Mouse (Mus musculus) ES-CJ7 (cell line): ENCODE data around the gene Pkm.

Experiments used
- DNase-seq: peaks from one replicate; pipeline ENCODE4 v3.0.0; 2011; ENCODE audit warnings: low read depth, low spot score

The Pkm gene

DNA sequence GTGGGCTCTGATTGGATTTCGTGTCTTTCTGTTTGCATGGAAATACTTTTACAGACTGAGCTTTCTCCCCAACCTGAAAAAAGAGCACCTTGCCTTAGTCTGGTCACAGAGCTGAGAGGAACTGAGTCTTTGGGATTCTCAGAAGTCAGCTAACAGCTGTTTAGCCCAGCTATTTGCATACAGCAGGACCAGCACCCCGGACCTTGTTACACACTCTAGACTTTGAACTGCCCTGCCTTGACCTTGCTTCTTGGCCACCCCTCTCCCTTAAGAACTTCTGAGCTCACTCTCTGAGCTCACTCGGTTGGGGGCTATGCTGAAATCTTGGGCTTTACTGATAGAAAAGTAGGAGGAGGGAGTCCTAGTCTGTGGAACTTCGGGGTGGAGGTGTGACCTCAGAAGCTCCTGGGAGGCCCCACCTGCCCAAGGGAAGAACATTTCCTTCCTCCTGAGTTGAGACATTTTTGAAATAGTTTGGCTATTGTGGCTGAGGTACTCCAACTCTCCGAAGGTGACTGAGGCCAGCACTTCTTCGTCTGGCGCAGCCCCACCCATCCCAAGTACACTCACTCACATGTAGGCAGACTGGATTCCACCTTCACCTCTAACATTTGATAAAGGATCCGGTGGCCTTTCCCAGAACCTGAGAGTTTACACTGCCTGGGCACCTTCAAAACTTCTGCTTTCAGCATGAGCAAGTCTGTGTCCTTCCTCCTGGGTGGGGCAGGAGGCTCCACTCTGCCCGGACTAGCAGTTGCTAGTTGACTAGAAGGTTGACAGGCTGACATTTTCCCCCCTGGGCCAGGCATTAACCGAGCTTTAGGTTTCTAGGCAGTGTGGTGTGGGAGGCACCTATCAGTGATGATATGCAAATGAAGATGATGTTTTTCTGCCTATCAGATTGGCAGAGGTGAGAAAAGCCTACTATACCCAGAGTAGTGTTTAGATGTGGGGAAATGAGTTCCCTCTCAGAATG, 51.0 kb downstream of the Pkm start:
- DNase-seq: peak; percentile 55

DNA sequence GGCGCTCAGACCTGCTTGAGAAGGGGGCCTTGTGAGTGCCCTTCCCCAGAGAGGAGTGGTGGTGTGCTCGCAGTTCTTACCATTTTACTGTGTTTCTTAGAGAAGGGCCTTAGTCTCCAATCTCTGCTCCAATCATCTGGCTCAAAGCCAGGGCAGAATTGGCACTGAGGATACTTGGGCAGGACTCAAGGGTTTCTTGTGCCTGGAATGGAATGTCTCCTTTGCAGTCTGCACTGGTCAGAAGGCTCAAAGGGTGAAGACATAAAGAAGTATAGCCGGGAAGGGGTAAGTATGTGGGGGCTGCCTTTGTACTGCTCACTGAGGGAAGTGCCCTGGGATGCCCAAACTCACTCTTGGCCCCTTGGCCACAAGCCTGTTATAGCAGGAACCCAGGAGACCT, 53.1 kb downstream of the Pkm start:
- no peak for DNase-seq

DNA sequence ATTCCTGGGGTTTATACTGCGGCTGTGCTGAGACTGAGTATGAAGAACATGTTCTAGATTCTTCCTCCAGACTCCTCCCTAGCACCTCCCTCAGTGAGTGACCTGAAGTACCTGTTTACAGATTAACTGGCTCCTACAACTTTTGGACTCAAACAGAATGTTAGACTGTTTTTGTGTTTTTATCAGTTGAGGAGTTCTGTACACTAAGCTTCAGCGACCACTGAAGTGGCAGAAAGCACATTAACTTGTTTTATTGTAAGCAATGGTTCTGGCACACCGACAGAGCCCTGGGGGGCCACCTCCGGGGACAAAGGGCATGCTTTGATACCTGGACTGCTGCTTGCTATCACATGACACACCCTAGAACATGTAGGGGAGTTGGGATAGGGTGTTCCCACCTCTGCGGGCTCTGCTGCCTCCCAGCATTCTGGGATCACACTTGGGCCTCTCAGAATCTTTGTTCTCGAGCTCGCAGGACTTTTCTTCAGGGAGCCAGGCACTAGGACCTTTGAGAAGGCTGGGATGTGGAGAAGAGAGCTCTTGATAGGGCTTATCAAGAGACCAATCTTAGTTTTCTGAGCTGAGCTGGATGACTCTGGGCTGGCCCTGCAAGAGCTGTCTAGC, 60.2 kb downstream of the Pkm start:
- no peak for DNase-seq

DNA sequence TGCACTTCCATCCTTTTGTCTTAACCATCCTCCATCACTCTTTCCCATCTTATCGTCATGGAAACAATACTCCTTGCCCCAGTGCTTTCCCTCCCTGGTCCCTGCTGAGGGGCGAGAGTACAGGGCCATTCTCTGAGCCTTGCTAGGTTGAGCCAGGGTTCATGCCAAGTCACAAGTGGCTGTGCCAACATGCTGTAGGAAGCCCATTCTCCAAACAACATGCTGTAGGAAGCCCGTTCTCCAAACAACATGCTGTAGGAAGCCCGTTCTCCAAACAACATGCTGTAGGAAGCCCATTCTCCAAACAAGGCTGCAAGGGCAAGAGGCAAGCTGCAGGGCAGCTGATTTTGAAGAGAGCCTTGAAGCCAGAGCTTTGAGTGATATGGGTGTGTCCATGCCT, 62.1 kb downstream of the Pkm start:
- no peak for DNase-seq

DNA sequence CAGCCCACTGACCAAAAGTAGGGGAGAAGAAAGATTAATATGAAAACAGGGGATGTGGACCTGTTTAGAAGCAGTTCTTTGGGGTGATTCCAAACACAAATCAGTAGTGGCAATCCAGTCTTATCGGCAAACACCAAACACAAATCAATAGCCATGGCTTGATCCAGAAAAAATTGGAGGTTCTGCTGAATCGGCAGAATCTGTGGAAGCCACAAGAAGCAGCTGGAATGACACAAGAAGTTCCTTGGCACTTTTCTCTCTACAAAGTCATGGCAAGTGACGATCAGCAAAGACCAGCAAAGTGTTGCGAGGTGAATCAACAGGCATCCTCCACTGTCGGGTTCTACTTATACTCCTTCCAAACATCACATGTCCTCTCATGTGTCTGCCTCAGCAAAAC, 65.0 kb downstream of the Pkm start:
- DNase-seq: no peak

DNA sequence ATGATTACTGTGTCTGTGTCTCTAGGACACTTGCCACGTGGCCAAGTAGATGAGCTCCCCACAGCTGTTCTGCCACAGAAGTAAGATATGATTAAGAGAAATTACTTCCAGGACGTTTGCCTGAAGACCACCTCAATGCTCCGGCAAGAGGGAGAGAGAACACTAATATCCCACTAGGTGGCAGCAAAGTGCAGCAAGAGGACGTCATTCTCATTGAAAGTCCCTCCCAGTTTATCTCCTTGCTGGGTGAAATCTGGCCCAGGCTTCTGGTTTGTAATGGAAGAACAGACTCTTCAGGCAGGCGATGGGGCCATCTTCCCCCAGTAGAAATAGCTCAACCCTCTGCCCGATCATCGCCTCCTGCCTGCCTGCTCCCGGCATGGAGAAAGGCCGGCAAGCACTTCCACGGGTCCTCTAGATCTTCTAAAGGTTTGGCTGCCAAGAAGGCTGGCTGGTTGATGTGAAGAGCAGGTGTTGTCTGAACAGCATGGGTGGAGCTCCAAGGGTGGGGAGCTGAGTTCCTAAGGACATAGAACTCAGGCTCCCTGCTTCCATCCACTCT, 67.0 kb downstream of the Pkm start:
- DNase-seq: peak; percentile 87

DNA sequence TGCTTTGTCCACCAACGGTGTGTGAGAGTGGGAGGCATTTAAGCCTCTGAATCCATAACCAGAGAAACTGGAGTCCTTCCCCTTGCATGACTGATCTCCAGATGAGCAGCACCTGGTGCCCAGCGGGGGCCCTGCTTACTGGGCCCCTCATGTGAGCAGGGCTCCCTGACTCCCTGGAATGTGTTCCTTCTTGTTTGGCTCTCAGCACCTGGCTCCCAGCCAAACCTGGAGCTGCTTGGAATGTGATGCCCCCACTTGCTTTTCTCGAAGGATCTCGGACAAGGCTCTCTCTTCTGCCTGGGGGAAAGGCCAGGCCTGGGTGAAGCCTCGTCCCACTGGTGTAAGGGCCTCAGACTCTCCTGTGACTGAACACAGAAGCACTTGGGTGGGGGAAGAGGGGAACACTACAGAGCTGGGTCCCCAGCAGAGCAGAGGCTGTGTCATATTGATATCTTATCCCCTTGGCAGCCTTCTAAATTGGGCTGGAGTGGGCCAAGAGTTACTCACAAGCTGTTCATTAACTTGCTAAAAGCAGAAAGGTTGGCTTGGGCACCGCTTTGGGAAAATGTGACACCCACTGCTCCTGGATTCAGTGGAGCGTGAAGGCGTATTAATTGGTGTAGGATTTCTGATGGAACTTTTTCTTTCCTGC, 67.7 kb downstream of the Pkm start:
- DNase-seq: no peak

DNA sequence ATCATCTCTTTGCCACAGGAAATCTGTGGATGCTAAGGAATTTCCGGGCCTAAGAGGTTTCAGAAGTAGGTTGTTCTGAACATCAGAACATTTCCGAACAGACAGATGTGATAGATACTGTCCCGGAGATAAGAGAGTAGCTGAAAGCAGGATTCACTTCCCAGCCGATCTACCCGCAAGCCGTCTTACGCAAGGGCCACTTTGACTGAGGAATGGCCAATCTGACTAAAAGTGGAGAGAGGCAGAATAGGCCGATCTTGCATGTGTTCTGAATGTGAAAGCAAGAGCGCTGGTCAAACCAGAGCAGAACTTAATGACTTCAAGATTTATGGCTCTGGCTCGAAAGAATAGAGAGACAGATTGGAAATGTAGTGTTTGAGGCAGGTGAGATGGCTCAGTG, 69.3 kb downstream of the Pkm start:
- no peak for DNase-seq

DNA sequence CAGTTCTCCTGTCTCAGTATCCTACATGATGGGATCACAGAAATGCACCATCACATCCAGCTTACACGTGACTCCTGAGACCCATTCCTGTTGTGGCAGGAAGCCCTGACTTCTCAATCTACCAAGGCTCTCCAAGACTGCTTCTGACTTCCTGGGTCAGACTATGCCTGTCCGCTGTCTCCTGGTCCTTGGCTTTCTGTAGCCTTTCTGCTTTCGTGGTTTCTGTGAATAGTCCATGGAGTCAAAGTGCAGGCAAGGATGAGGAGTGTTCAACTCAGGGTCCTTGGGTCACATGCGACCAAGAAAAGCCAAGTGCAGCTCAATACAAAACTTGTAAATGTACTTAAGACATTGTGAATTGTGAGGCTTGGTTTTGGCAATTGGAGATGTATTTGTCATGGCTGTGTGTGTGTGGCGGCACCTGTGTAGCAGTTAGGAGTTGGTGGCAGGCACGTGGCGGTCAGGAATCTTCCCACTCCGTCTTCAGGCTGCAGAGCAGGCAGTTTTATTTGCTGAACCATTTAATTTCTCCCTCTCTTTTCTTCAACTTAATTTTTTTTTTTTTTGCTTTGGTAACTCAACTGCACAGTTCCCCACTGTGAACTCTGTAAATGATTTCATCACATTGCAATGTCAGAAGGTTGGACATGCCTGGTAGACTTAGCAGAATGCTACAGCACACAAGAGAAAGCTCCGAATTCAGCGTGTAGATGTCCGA, 71.6 kb downstream of the Pkm start:
- no peak for DNase-seq
